Mouse (Mus musculus) mature B cell (primary cell): ENCODE results near the gene Smg6.

Source experiments
- in situ Hi-C: fragments of 300-500 bp; cut with MboI; formaldehyde crosslinking; loops from 2 replicates; pipeline ENCODE4 v1.14.3; 2019

Gene Smg6

GRCm38 (mm10) chr11:75049146-75049545, 123.5 kb downstream of the Smg6 start:
- in situ Hi-C loops = no loop called here

- in situ Hi-C loops = no loop called here
These were observed 124.2 kb downstream of the Smg6 start for GRCm38 (mm10) chr11:75049807-75050206.

GRCm38 (mm10) chr11:75051239-75051638, 125.6 kb downstream of the Smg6 start:
- in situ Hi-C loops = no loop called here

GRCm38 (mm10) chr11:75051712-75052550, 126.3 kb downstream of the Smg6 start:
- in situ Hi-C loops = no loop called here

GRCm38 (mm10) chr11:75053020-75053419, 127.4 kb downstream of the Smg6 start:
- in situ Hi-C loops = no loop called here

- in situ Hi-C loops = no loop called here
These were observed 128.1 kb downstream of the Smg6 start for GRCm38 (mm10) chr11:75053722-75054121.

GRCm38 (mm10) chr11:75054184-75054877, 128.7 kb downstream of the Smg6 start:
- in situ Hi-C loops = no loop called here

- in situ Hi-C loops = no loop called here
These were observed 129.2 kb downstream of the Smg6 start for GRCm38 (mm10) chr11:75054878-75055214.

GRCm38 (mm10) chr11:75062650-75063049, 137.0 kb downstream of the Smg6 start:
- in situ Hi-C loops = no loop called here

- in situ Hi-C loops = no loop called here
These were observed 138.6 kb downstream of the Smg6 start for GRCm38 (mm10) chr11:75064266-75064665.

GRCm38 (mm10) chr11:75071352-75071751, 145.7 kb downstream of the Smg6 start:
- in situ Hi-C loops = no loop called here

- in situ Hi-C loops = no loop called here
These were observed 147.5 kb downstream of the Smg6 start for GRCm38 (mm10) chr11:75072932-75073625.

GRCm38 (mm10) chr11:75073696-75074095, 148.1 kb downstream of the Smg6 start:
- in situ Hi-C loops = no loop called here

GRCm38 (mm10) chr11:75074543-75074942, 148.9 kb downstream of the Smg6 start:
- in situ Hi-C loops = no loop called here

GRCm38 (mm10) chr11:75078616-75079015, 153.0 kb downstream of the Smg6 start:
- in situ Hi-C loops = no loop called here

GRCm38 (mm10) chr11:75083031-75083430, 157.4 kb downstream of the Smg6 start:
- in situ Hi-C loops = no loop called here

- in situ Hi-C loops = no loop called here
These were observed 166.5 kb downstream of the Smg6 start for GRCm38 (mm10) chr11:75092159-75092558.

GRCm38 (mm10) chr11:75092656-75093055, 167.0 kb downstream of the Smg6 start:
- in situ Hi-C loops = no loop called here

GRCm38 (mm10) chr11:75094759-75095158, 169.1 kb downstream of the Smg6 start:
- in situ Hi-C loops = no loop called here

- in situ Hi-C loops = no loop called here
These were observed 177.2 kb downstream of the Smg6 start for GRCm38 (mm10) chr11:75102763-75103339.

- in situ Hi-C loops = no loop called here
These were observed 181.0 kb downstream of the Smg6 start for GRCm38 (mm10) chr11:75106614-75107013.

- in situ Hi-C loops = no loop called here
These were observed 183.3 kb downstream of the Smg6 start for GRCm38 (mm10) chr11:75108909-75109308.
